Mouse (Mus musculus): ENCODE results near the gene Nfil3. TPM values are rescaled to one million over a fixed set of nuclear protein-coding genes. Genes with fewer than 3 reads are reported as not detected.

The Nfil3 gene
- polyA plus RNA-seq, 1 experiment, result 18.8 TPM

DNA sequence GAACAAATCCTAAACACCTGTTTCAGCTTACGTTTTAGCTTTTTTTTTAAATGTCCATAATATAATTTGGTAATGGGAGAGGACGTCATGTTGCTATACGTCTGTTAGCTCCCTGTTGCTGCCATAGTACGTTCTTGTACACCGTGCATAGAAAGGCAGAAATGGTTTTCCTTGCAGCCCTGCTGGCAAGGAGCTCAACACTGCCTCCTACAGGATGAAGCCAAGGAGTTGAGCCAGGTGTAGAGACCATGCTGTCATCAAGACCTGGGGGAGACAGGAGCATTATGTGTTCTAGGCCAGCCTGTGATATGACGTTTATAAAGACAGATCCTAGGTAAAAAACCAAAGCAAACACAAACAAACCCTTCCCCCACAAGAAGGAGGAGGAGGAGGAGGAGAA lies 36.2 kb upstream of the Nfil3 start:
- H3K79me3 ChIP-seq (ENCODE audit: low read depth), result no peaks in the 10 kb centered on the region
- TF ChIP-seq MAX (IDR thresholded peaks at IDR 0.05), result no peak
- TF ChIP-seq FOSL1 (IDR thresholded peaks at IDR 0.05; ENCODE audit: insufficient read depth, low read length, poor library complexity, severe bottlenecking), result no peak
- TF ChIP-seq MYOD1 (IDR thresholded peaks at IDR 0.05; ENCODE audit: control insufficient read depth, insufficient read length, low read depth), result no peak
- no peak overlapping the region for H3K4me3 ChIP-seq (ENCODE audit: insufficient read depth, poor library complexity, severe bottlenecking)
- no peaks in the 10 kb centered on the region for H3K79me2 ChIP-seq (ENCODE audit: control insufficient read depth, insufficient read depth)
- H3K36me3 ChIP-seq (ENCODE audit: control insufficient read depth, insufficient read depth), result no peaks in the 10 kb centered on the region
- H3ac ChIP-seq (ENCODE audit: control insufficient read depth, insufficient read length, low read depth), result no peak overlapping the region
- no peaks in the 10 kb centered on the region for H3K27me3 ChIP-seq (ENCODE audit: control insufficient read depth, insufficient read depth, insufficient read length)

DNA sequence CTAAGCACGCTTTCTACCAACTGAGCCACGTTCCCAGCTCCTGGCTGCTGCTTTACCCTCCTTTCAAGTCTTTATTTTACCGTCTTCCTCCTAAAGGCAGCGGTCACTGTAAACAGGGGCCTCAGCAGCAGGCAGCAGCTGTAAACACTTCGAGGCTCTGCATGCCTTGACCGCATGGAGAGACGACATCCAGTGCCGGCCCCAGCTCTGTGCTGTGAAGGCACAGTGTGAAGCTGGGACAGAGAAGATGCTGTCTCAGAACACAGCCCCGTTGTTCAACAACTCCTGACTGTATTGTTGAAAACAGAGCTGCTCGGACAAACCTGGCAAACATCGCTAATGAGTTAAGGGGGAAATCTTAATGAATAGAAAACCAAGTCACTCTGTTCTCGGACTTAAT lies 30.6 kb upstream of the Nfil3 start:
- Histone ChIP-seq H3K36me3 (ENCODE audit: control insufficient read depth, insufficient read depth) (no peaks in the 10 kb centered on the region), H3K4me3 (ENCODE audit: insufficient read depth, poor library complexity, severe bottlenecking) (no peak overlapping the region), H3K79me3 (ENCODE audit: low read depth) (no peaks in the 10 kb centered on the region), H3K79me2 (ENCODE audit: control insufficient read depth, insufficient read depth) (no peaks in the 10 kb centered on the region), H3ac (ENCODE audit: control insufficient read depth, insufficient read length, low read depth) (no peak overlapping the region), H3K27me3 (ENCODE audit: control insufficient read depth, insufficient read depth, insufficient read length) (no peaks in the 10 kb centered on the region)
- TF ChIP-seq CTCF (IDR thresholded peaks at IDR 0.05; ENCODE audit: control insufficient read depth, insufficient read depth, insufficient read length), result no peak
- no peak for TF ChIP-seq MYOD1 (IDR thresholded peaks at IDR 0.05; ENCODE audit: control insufficient read depth, insufficient read length, low read depth)
- no peak for TF ChIP-seq MYOG (IDR thresholded peaks at IDR 0.05; ENCODE audit: control insufficient read depth, extremely low read depth, insufficient read length)
- TF ChIP-seq USF1 (IDR thresholded peaks at IDR 0.05; ENCODE audit: low read depth), result no peak
- no peak for TF ChIP-seq FOSL1 (IDR thresholded peaks at IDR 0.05; ENCODE audit: insufficient read depth, low read length, poor library complexity, severe bottlenecking)
- no peak for TF ChIP-seq CEBPB (IDR thresholded peaks at IDR 0.05; ENCODE audit: low read depth)
- no peak for TF ChIP-seq MAX (IDR thresholded peaks at IDR 0.05)

DNA sequence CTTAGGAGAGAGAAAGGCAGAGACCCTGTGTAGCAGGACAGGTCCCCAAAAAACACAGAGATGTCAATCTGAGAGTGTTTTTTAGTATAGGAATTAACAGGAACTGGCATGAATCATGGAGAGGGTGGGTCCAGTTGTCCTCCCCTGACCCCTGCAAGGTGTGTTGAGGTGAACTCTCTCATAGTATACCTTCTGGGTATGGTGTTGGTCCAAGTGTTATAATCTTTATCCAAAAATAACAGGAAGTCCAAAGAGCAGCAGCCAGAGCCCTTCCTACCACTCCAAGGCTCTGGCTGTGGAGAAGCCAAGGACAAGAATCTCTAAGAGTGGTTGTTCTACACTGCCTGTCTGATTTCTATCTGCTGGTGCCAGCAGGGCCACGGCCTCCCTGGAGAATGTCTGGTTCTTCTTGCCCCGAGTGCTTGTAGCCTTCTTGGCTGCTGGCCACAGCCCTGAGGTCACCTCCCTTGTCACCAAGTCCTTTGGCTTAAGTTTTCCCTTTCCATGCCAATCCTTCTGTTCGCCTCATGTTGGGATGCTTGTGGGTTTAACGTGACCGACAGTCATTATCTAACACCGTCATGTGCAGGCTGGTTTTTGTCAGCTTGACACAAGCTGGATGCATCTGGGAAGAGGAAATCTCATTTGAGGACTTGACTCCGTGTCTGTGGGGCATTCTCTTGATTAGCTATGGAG lies 27.8 kb upstream of the Nfil3 start:
- no peak overlapping the region for H3K4me3 ChIP-seq (ENCODE audit: insufficient read depth, poor library complexity, severe bottlenecking)
- H3K79me2 ChIP-seq (ENCODE audit: control insufficient read depth, insufficient read depth), result no peaks in the 10 kb centered on the region
- no peak overlapping the region for H3ac ChIP-seq (ENCODE audit: control insufficient read depth, insufficient read length, low read depth)
- H3K27me3 ChIP-seq (ENCODE audit: control insufficient read depth, insufficient read depth, insufficient read length), result no peaks in the 10 kb centered on the region
- no peaks in the 10 kb centered on the region for H3K79me3 ChIP-seq (ENCODE audit: low read depth)
- peak; percentile 68 for TF ChIP-seq MAX (IDR thresholded peaks at IDR 0.05)
- peak; percentile 39 for TF ChIP-seq USF1 (IDR thresholded peaks at IDR 0.05; ENCODE audit: low read depth)
- TF ChIP-seq CEBPB (IDR thresholded peaks at IDR 0.05; ENCODE audit: low read depth), result no peak
- TF ChIP-seq FOSL1 (IDR thresholded peaks at IDR 0.05; ENCODE audit: insufficient read depth, low read length, poor library complexity, severe bottlenecking), result no peak
- TF ChIP-seq CTCF (IDR thresholded peaks at IDR 0.05; ENCODE audit: control insufficient read depth, insufficient read depth, insufficient read length), result no peak
- TF ChIP-seq MYOD1 (IDR thresholded peaks at IDR 0.05; ENCODE audit: control insufficient read depth, insufficient read length, low read depth), result no peak
- H3K36me3 ChIP-seq (ENCODE audit: control insufficient read depth, insufficient read depth), result no peaks in the 10 kb centered on the region

DNA sequence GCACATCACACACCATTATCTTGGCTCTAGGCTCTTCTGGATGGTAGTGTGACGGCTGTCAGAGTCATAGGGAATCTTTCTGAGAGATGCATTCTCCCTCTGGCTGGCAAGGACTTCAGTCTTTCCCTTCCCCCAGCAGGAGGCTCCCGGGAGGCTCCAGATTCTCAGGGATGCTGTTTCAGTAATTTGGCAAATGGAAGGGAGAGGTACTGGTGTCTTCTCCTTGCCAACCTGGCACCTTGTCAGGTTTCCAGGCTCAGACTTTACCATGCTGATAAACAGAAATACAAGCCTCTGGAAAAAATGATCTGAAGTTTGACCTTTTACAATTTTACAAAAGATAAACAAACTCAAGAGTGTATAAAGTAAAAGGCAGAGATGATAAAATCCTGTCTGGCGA lies 26.9 kb upstream of the Nfil3 start:
- Histone ChIP-seq H3ac (ENCODE audit: control insufficient read depth, insufficient read length, low read depth) (no peak overlapping the region), H3K36me3 (ENCODE audit: control insufficient read depth, insufficient read depth) (no peaks in the 10 kb centered on the region), H3K27me3 (ENCODE audit: control insufficient read depth, insufficient read depth, insufficient read length) (no peaks in the 10 kb centered on the region), H3K79me2 (ENCODE audit: control insufficient read depth, insufficient read depth) (no peaks in the 10 kb centered on the region), H3K4me3 (ENCODE audit: insufficient read depth, poor library complexity, severe bottlenecking) (no peak overlapping the region), H3K79me3 (ENCODE audit: low read depth) (no peaks in the 10 kb centered on the region)
- no peak for TF ChIP-seq USF1 (IDR thresholded peaks at IDR 0.05; ENCODE audit: low read depth)
- TF ChIP-seq MYOD1 (IDR thresholded peaks at IDR 0.05; ENCODE audit: control insufficient read depth, insufficient read length, low read depth), result no peak
- no peak for TF ChIP-seq CEBPB (IDR thresholded peaks at IDR 0.05; ENCODE audit: low read depth)
- no peak for TF ChIP-seq CTCF (IDR thresholded peaks at IDR 0.05; ENCODE audit: control insufficient read depth, insufficient read depth, insufficient read length)
- no peak for TF ChIP-seq MYOG (IDR thresholded peaks at IDR 0.05; ENCODE audit: control insufficient read depth, extremely low read depth, insufficient read length)
- TF ChIP-seq FOSL1 (IDR thresholded peaks at IDR 0.05; ENCODE audit: insufficient read depth, low read length, poor library complexity, severe bottlenecking), result no peak
- no peak for TF ChIP-seq MAX (IDR thresholded peaks at IDR 0.05)

DNA sequence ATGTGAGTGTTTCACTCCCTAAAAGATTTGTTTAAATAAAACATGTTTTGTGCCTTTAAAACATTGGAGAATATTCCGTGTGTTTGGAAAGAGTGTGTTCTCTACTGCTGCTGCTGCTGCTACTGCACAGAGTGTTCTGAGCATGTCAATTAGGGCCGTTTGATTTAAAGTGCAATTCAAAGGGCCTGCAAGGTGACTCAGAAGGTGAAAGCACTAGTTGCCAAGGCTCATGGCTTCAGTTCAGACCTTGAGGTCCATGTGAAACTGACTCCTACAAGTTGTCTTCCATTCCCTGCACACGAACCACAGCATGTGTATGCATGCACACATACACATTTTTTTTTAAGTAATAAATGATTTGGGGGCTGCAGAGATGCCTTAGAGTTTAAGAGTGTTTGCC lies 22.4 kb upstream of the Nfil3 start:
- TF ChIP-seq CTCF (IDR thresholded peaks at IDR 0.05; ENCODE audit: control insufficient read depth, insufficient read depth, insufficient read length) (no peak), MAX (IDR thresholded peaks at IDR 0.05) (no peak), MYOG (IDR thresholded peaks at IDR 0.05; ENCODE audit: control insufficient read depth, extremely low read depth, insufficient read length) (no peak), USF1 (IDR thresholded peaks at IDR 0.05; ENCODE audit: low read depth) (no peak), FOSL1 (IDR thresholded peaks at IDR 0.05; ENCODE audit: insufficient read depth, low read length, poor library complexity, severe bottlenecking) (no peak)
- H3K79me2 ChIP-seq (ENCODE audit: control insufficient read depth, insufficient read depth), result no peaks in the 10 kb centered on the region
- H3ac ChIP-seq (ENCODE audit: control insufficient read depth, insufficient read length, low read depth), result no peak overlapping the region
- H3K4me3 ChIP-seq (ENCODE audit: insufficient read depth, poor library complexity, severe bottlenecking), result no peak overlapping the region
- H3K27me3 ChIP-seq (ENCODE audit: control insufficient read depth, insufficient read depth, insufficient read length), result no peaks in the 10 kb centered on the region
- no peaks in the 10 kb centered on the region for H3K36me3 ChIP-seq (ENCODE audit: control insufficient read depth, insufficient read depth)
- H3K79me3 ChIP-seq (ENCODE audit: low read depth), result no peaks in the 10 kb centered on the region

DNA sequence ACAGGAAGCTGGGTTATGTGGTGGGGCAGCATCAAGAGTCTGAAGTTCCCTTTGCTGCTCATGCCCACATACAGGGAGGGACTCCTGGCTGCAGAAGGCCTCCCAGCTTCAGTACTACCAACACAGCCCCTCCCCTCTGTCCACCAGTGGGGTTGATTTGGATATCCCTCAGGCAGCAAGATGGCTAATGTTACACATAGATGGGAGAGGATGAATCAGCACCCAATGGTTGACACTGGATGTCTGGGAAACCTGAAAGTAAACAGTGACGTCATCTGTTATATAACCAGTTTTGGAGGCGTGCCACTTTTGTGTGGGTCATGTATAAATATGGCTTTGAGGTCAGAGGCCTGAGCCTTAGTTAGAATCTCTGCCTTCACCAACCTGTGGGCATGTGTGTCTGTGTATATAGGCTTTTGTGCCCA lies 20.6 kb upstream of the Nfil3 start:
- Histone ChIP-seq H3K79me3 (ENCODE audit: low read depth) (no peaks in the 10 kb centered on the region), H3K36me3 (ENCODE audit: control insufficient read depth, insufficient read depth) (no peaks in the 10 kb centered on the region), H3K79me2 (ENCODE audit: control insufficient read depth, insufficient read depth) (no peaks in the 10 kb centered on the region), H3K27me3 (ENCODE audit: control insufficient read depth, insufficient read depth, insufficient read length) (no peaks in the 10 kb centered on the region), H3K4me3 (ENCODE audit: insufficient read depth, poor library complexity, severe bottlenecking) (no peak overlapping the region), H3ac (ENCODE audit: control insufficient read depth, insufficient read length, low read depth) (no peak overlapping the region)
- TF ChIP-seq FOSL1 (IDR thresholded peaks at IDR 0.05; ENCODE audit: insufficient read depth, low read length, poor library complexity, severe bottlenecking) (no peak), MAX (IDR thresholded peaks at IDR 0.05) (no peak), CEBPB (IDR thresholded peaks at IDR 0.05; ENCODE audit: low read depth) (no peak), CTCF (IDR thresholded peaks at IDR 0.05; ENCODE audit: control insufficient read depth, insufficient read depth, insufficient read length) (no peak), MYOD1 (IDR thresholded peaks at IDR 0.05; ENCODE audit: control insufficient read depth, insufficient read length, low read depth) (no peak), MYOG (IDR thresholded peaks at IDR 0.05; ENCODE audit: control insufficient read depth, extremely low read depth, insufficient read length) (no peak), USF1 (IDR thresholded peaks at IDR 0.05; ENCODE audit: low read depth) (no peak)
